Mouse (Mus musculus) C2C12 (cell line): ENCODE data around the gene Olfr987. TPM values are rescaled to one million over a fixed set of nuclear protein-coding genes. Genes with fewer than 3 reads are reported as not detected.

ENCODE experiments used
- H3K27me3 ChIP-seq: one replicate; pipeline ENCODE4 v1.6.1; 2011; ENCODE audit not compliant: control insufficient read depth, insufficient read depth, insufficient read length
- H3K36me3 ChIP-seq: one replicate; pipeline ENCODE4 v1.6.1; 2011; ENCODE audit not compliant: control insufficient read depth, insufficient read depth
- H3K4me3 ChIP-seq: one replicate; pipeline ENCODE4 v1.5.1; 2011; ENCODE audit warnings: mild to moderate bottlenecking, control low read depth; ENCODE audit not compliant: poor library complexity, insufficient read depth, severe bottlenecking
- H3K79me2 ChIP-seq: one replicate; pipeline ENCODE4 v1.6.1; 2011; ENCODE audit not compliant: control insufficient read depth, insufficient read depth
- H3K79me3 ChIP-seq: one replicate; pipeline ENCODE4 v1.6.1; 2011; ENCODE audit warnings: low read depth, control low read depth
- H3ac ChIP-seq: one replicate; pipeline ENCODE3; 2011; ENCODE audit warnings: low read depth; ENCODE audit not compliant: control insufficient read depth, insufficient read length
- CEBPB ChIP-seq: IDR thresholded peaks from one replicate; pipeline ENCODE4 v1.6.1; 2011; ENCODE audit warnings: low read depth, mild to moderate bottlenecking, control low read depth, moderate library complexity
- CTCF ChIP-seq: IDR thresholded peaks from one replicate; pipeline ENCODE4 v1.5.1; 2011; ENCODE audit not compliant: control insufficient read depth, insufficient read depth, insufficient read length
- FOSL1 ChIP-seq: IDR thresholded peaks from one replicate; pipeline ENCODE4 v1.8.0; 2011; ENCODE audit warnings: mild to moderate bottlenecking, low read length; ENCODE audit not compliant: poor library complexity, insufficient read depth, severe bottlenecking
- MAX ChIP-seq: IDR thresholded peaks from one replicate; pipeline ENCODE4 v1.6.1; 2011; ENCODE audit warnings: mild to moderate bottlenecking, control low read depth
- MYOD1 ChIP-seq: IDR thresholded peaks from one replicate; pipeline ENCODE4 v1.6.1; 2011; ENCODE audit warnings: low read depth; ENCODE audit not compliant: control insufficient read depth, insufficient read length
- MYOG ChIP-seq: IDR thresholded peaks from one replicate; pipeline ENCODE4 v1.6.1; 2011; ENCODE audit not compliant: control insufficient read depth, insufficient read length; ENCODE audit errors: extremely low read depth
- USF1 ChIP-seq: IDR thresholded peaks from one replicate; pipeline ENCODE4 v1.6.1; 2011; ENCODE audit warnings: low read depth, mild to moderate bottlenecking, control low read depth, moderate library complexity
- polyA plus RNA-seq: library from polyadenylated mRNA; unstranded; fragments of >200 nt; fragmentation: generic; extraction: Trizol; gene quantifications from one replicate; pipeline ENCODE4 v1.2.1, GENCODE M21; 2012; ENCODE audit warnings: missing spikeins

Gene Olfr987
- polyA plus RNA-seq, 1 experiment = not detected

GRCm38 (mm10) chr2:85283631-85284466 is 55.3 kb downstream of the Olfr987 start:
- TF ChIP-seq CEBPB (no peak), MYOD1 (no peak), USF1 (no peak), MAX (no peak), CTCF (no peak), MYOG (no peak), FOSL1 (no peak)
- Histone ChIP-seq H3K79me3 (no peaks in the 10 kb centered on the region), H3K79me2 (no peaks in the 10 kb centered on the region), H3K27me3 (no peaks in the 10 kb centered on the region), H3K36me3 (no peaks in the 10 kb centered on the region), H3ac (no peak overlapping the region), H3K4me3 (no peak overlapping the region)

- Histone ChIP-seq H3K27me3 (no peaks in the 10 kb centered on the region), H3K79me2 (no peaks in the 10 kb centered on the region), H3K4me3 (no peak overlapping the region), H3ac (no peak overlapping the region), H3K36me3 (no peaks in the 10 kb centered on the region), H3K79me3 (no peaks in the 10 kb centered on the region)
- TF ChIP-seq MYOG = no peak
- TF ChIP-seq CEBPB = no peak
- no peak for TF ChIP-seq USF1
- no peak for TF ChIP-seq MYOD1
- TF ChIP-seq FOSL1 = no peak
- TF ChIP-seq CTCF = no peak
- TF ChIP-seq MAX = no peak
Observed at GRCm38 (mm10) chr2:85281023-85281422, 58.1 kb downstream of the Olfr987 start.

Other genes starting within 250 kb of the Olfr987 start
- not detected for gene Aplnr, start 203.1 kb downstream of the Olfr987 start, polyA plus RNA-seq
- gene Lrrc55, start 142.1 kb downstream of the Olfr987 start, polyA plus RNA-seq = not detected
- gene Olfr988, start 23.9 kb upstream of the Olfr987 start, polyA plus RNA-seq = not detected
- gene Olfr992, start 70.2 kb upstream of the Olfr987 start, polyA plus RNA-seq = not detected
- gene Olfr993, start 75.6 kb upstream of the Olfr987 start, polyA plus RNA-seq = not detected
- not detected for gene Olfr994, start 97.1 kb upstream of the Olfr987 start, polyA plus RNA-seq
- gene Olfr995, start 104.3 kb upstream of the Olfr987 start, polyA plus RNA-seq = not detected
- not detected for gene 4833423E24Rik, start 179.7 kb upstream of the Olfr987 start, polyA plus RNA-seq
- gene Olfr996, start 239.9 kb upstream of the Olfr987 start, polyA plus RNA-seq = not detected
- not detected for gene Olfr998, start 249.6 kb upstream of the Olfr987 start, polyA plus RNA-seq